Mouse (Mus musculus) forebrain, embryonic 12.5 days (tissue): ENCODE data around the gene Mdp1. TPM values are rescaled to one million over a fixed set of nuclear protein-coding genes. Genes with fewer than 3 reads are reported as not detected.
A peak's percentile ranks its signal among the peaks of the same experiment; 100 is the strongest.

ENCODE experiments used
- ATAC-seq: fragments of 200-750 bp; cut with Nextera tagmentation; 2 replicates; pipeline ENCODE4 v1.8.0; 2017; ENCODE audit warnings: moderate TSS enrichment; ENCODE audit not compliant: low FRiP score
- H3K27ac ChIP-seq: fragments of 300-500 bp; sonication (generic); 2 replicates; pipeline ENCODE4 v1.5.1; 2016; ENCODE audit warnings: mild to moderate bottlenecking
- H3K27me3 ChIP-seq: fragments of 300-500 bp; sonication (generic); 2 replicates; pipeline ENCODE4 v1.6.1; 2016; ENCODE audit warnings: mild to moderate bottlenecking
- H3K36me3 ChIP-seq: fragments of 300-500 bp; sonication (generic); replicated peaks from 2 replicates; pipeline ENCODE4 v1.6.1; 2016; ENCODE audit warnings: mild to moderate bottlenecking
- H3K4me1 ChIP-seq: fragments of 300-500 bp; sonication (generic); 2 replicates; pipeline ENCODE4 v1.6.1; 2016
- H3K4me2 ChIP-seq: fragments of 300-500 bp; sonication (generic); 2 replicates; pipeline ENCODE4 v1.6.1; 2016; ENCODE audit warnings: mild to moderate bottlenecking, moderate library complexity
- H3K4me3 ChIP-seq: fragments of 300-500 bp; sonication (generic); replicated peaks from 2 replicates; pipeline ENCODE4 v1.5.1; 2016; ENCODE audit warnings: mild to moderate bottlenecking
- H3K9ac ChIP-seq: fragments of 300-500 bp; sonication (generic); 2 replicates; pipeline ENCODE4 v1.6.1; 2016; ENCODE audit warnings: mild to moderate bottlenecking
- H3K9me3 ChIP-seq: fragments of 300-500 bp; sonication (generic); 2 replicates; pipeline ENCODE4 v1.6.1; 2016
- WGBS: fragments of 180-500 bp; shearing (Covaris S2); methylation state at CpG from one replicate; pipeline ENCODE4 v1.1.7; 2016; 5-methylcytosine and 5-hydroxymethylcytosine counted together
- polyA plus RNA-seq: library from polyadenylated mRNA; unstranded; fragments of >200 nt; fragmentation: Nextera tagmentation; extraction: Ambion mirVana; gene quantifications from 2 replicates; pipeline ENCODE4 v1.2.1, GENCODE M21; 2016

The Mdp1 gene
- polyA plus RNA-seq, 1 experiment from 2014 or later: 60.5 TPM

GRCm38 (mm10) chr14:55671833-55672740 is 11.8 kb upstream of the Mdp1 start, which contains the start of the genes Gmpr2 and Nedd8:
Gmpr2 (plus strand) TSS chr14:55671941.
Nedd8 (minus strand) TSS chr14:55672124.
- H3K36me3 ChIP-seq: peaks cover 29% of the 10 kb centered on the region
- H3K4me3 ChIP-seq: peak within 1 kb of the TSS; percentile 68
- H3K4me2 ChIP-seq: peak within 1 kb of the TSS; percentile 97
- no peaks in the 10 kb centered on the region for H3K9me3 ChIP-seq
- H3K4me1 ChIP-seq: peaks cover 23% of the 10 kb centered on the region
- H3K27me3 ChIP-seq: no peaks in the 10 kb centered on the region
- under 1% methylated on average over 38 of the region's 38 CpGs for WGBS
- peak within 1 kb of the TSS; percentile 88 for H3K27ac ChIP-seq
- peak; percentile 98 for ATAC-seq
- peak within 1 kb of the TSS; percentile 90 for H3K9ac ChIP-seq

- Histone ChIP-seq H3K27ac (peak overlapping the region; percentile 88), H3K36me3 (peaks cover 26% of the 10 kb centered on the region), H3K9ac (peak overlapping the region; percentile 90), H3K4me1 (peaks cover 23% of the 10 kb centered on the region), H3K4me2 (peak overlapping the region; percentile 97), H3K9me3 (no peaks in the 10 kb centered on the region), H3K27me3 (no peaks in the 10 kb centered on the region), H3K4me3 (peak overlapping the region; percentile 68)
- under 1% methylated on average over 12 of the region's 12 CpGs for WGBS
- ATAC-seq: peak; percentile 63
Observed at GRCm38 (mm10) chr14:55671486-55671832, 11.2 kb upstream of the Mdp1 start.

GRCm38 (mm10) chr14:55660636-55661035 is 328 bp upstream of the Mdp1 start:
- Histone ChIP-seq H3K27ac (0 out of 2 replicates have a peak overlapping the region, but pooled peaks have one; percentile 5), H3K27me3 (no peaks in the 10 kb centered on the region), H3K4me2 (peak overlapping the region; percentile 58; the same call in 1 of the 2 replicates), H3K4me3 (peak overlapping the region; percentile 69), H3K9ac (no peak overlapping the region), H3K4me1 (peaks cover 13% of the 10 kb centered on the region), H3K9me3 (no peaks in the 10 kb centered on the region), H3K36me3 (peaks cover 34% of the 10 kb centered on the region)
- WGBS: 38% methylated on average over 2 of the region's 2 CpGs
- ATAC-seq: no peak; the same call in 1 of the 2 replicates

GRCm38 (mm10) chr14:55658011-55658410 is 2.3 kb downstream of the Mdp1 start:
- WGBS: 91% methylated on average over 5 of the region's 5 CpGs
- H3K9me3 ChIP-seq: no peaks in the 10 kb centered on the region
- H3K4me1 ChIP-seq: peaks cover 13% of the 10 kb centered on the region
- H3K4me3 ChIP-seq: no peak overlapping the region
- no peaks in the 10 kb centered on the region for H3K27me3 ChIP-seq
- ATAC-seq: no peak
- peaks cover 25% of the 10 kb centered on the region for H3K36me3 ChIP-seq
- H3K27ac ChIP-seq: no peak overlapping the region
- H3K9ac ChIP-seq: no peak overlapping the region
- no peak overlapping the region for H3K4me2 ChIP-seq

GRCm38 (mm10) chr14:55656935-55657334 is 3.4 kb downstream of the Mdp1 start:
- H3K4me3 ChIP-seq: no peak overlapping the region
- H3K36me3 ChIP-seq: peaks cover 19% of the 10 kb centered on the region
- H3K27me3 ChIP-seq: no peaks in the 10 kb centered on the region
- WGBS: 88% methylated on average over 3 of the region's 3 CpGs
- peaks cover 13% of the 10 kb centered on the region for H3K4me1 ChIP-seq
- H3K4me2 ChIP-seq: no peak overlapping the region
- no peak overlapping the region for H3K27ac ChIP-seq
- ATAC-seq: no peak
- H3K9ac ChIP-seq: no peak overlapping the region
- no peaks in the 10 kb centered on the region for H3K9me3 ChIP-seq

- Histone ChIP-seq H3K4me1 (no peaks in the 10 kb centered on the region), H3K9ac (no peak overlapping the region), H3K36me3 (peaks cover under 1% of the 10 kb centered on the region; the same call in 1 of the 2 replicates), H3K4me2 (no peak overlapping the region), H3K27me3 (no peaks in the 10 kb centered on the region), H3K9me3 (no peaks in the 10 kb centered on the region), H3K27ac (no peak overlapping the region), H3K4me3 (no peak overlapping the region)
- no peak for ATAC-seq
- 88% methylated on average over 7 of the region's 7 CpGs for WGBS
Observed at GRCm38 (mm10) chr14:55651528-55651927, 8.8 kb downstream of the Mdp1 start.

GRCm38 (mm10) chr14:55649884-55650283 is 10.4 kb downstream of the Mdp1 start, which contains the start of gene Tssk4:
Tssk4 (plus strand) TSS chr14:55650184.
- Histone ChIP-seq H3K9ac (no peak within 1 kb of the TSS), H3K9me3 (no peaks in the 10 kb centered on the region), H3K4me3 (no peak within 1 kb of the TSS), H3K27ac (no peak within 1 kb of the TSS), H3K4me1 (peaks cover 5% of the 10 kb centered on the region), H3K27me3 (no peaks in the 10 kb centered on the region), H3K4me2 (no peak within 1 kb of the TSS), H3K36me3 (peaks cover 4% of the 10 kb centered on the region; the same call in 1 of the 2 replicates)
- ATAC-seq: no peak
- WGBS: 93% methylated on average over 2 of the region's 2 CpGs

- Histone ChIP-seq H3K36me3 (peaks cover 24% of the 10 kb centered on the region), H3K4me1 (peaks cover 25% of the 10 kb centered on the region), H3K9me3 (no peaks in the 10 kb centered on the region), H3K27ac (no peak overlapping the region), H3K27me3 (no peaks in the 10 kb centered on the region), H3K9ac (peak overlapping the region; percentile 90), H3K4me2 (peak overlapping the region; percentile 90), H3K4me3 (peak overlapping the region; percentile 92)
- ATAC-seq: no peak
- WGBS: 33% methylated on average over 17 of the region's 17 CpGs
Observed at GRCm38 (mm10) chr14:55644261-55644888, 15.9 kb downstream of the Mdp1 start.

GRCm38 (mm10) chr14:55643060-55643907 is 17.0 kb downstream of the Mdp1 start, which contains the start of gene Tm9sf1:
Tm9sf1 (minus strand) TSS chr14:55643806.
- Histone ChIP-seq H3K27me3 (no peaks in the 10 kb centered on the region), H3K9ac (peak within 1 kb of the TSS; percentile 90), H3K4me3 (peak within 1 kb of the TSS; percentile 92), H3K9me3 (no peaks in the 10 kb centered on the region), H3K4me1 (peaks cover 25% of the 10 kb centered on the region), H3K4me2 (peak within 1 kb of the TSS; percentile 90), H3K27ac (peak within 1 kb of the TSS; percentile 94), H3K36me3 (peaks cover 35% of the 10 kb centered on the region)
- ATAC-seq: peak; percentile 90
- under 1% methylated on average over 87 of the region's 89 CpGs for WGBS

GRCm38 (mm10) chr14:55642679-55643059 is 17.6 kb downstream of the Mdp1 start:
- H3K9ac ChIP-seq: peak overlapping the region; percentile 90
- H3K4me2 ChIP-seq: peak overlapping the region; percentile 90
- H3K4me3 ChIP-seq: peak overlapping the region; percentile 92
- H3K36me3 ChIP-seq: peaks cover 41% of the 10 kb centered on the region
- peak; percentile 59 for ATAC-seq
- peaks cover 25% of the 10 kb centered on the region for H3K4me1 ChIP-seq
- 26% methylated on average over 8 of the region's 8 CpGs for WGBS
- H3K27me3 ChIP-seq: no peaks in the 10 kb centered on the region
- no peaks in the 10 kb centered on the region for H3K9me3 ChIP-seq
- H3K27ac ChIP-seq: peak overlapping the region; percentile 94

GRCm38 (mm10) chr14:55641291-55641690 is 19.0 kb downstream of the Mdp1 start:
- ATAC-seq: no peak
- no peak overlapping the region for H3K9ac ChIP-seq
- WGBS: 92% methylated on average over 13 of the region's 13 CpGs

More at GRCm38 (mm10) chr14:55641291-55641690, 19.0 kb downstream of the Mdp1 start:
- Histone ChIP-seq H3K4me2 (no peak overlapping the region), H3K27me3 (no peaks in the 10 kb centered on the region), H3K4me3 (no peak overlapping the region), H3K4me1 (peaks cover 26% of the 10 kb centered on the region), H3K9me3 (no peaks in the 10 kb centered on the region), H3K36me3 (peaks cover 49% of the 10 kb centered on the region), H3K27ac (no peak overlapping the region)
